Mouse (Mus musculus): Measurements from ENCODE around the gene 4933406M09Rik.

The 4933406M09Rik gene

DNA sequence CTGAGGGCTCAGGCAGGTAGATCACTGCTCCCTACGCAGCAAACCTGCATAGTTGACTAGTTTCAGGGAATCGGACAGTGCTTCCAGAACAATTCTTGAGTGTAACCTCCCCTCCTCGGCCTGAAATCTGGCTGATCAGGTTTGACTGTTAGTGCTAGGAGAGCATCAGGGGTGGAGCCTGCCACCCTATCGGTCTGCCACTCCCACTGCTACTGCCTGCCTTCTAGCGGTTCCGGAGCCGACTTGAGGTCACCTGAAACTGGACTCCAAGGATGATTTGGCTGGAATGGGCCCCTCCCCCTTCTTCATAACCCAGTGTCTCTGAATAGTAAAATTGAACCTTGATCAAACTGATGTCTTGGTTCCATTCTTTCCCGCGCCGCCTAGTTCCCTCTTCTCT lies 47.3 kb downstream of the 4933406M09Rik start:
- DNase-seq (ENCODE audit: low spot score in 2 of 2), result peak in 1 of 2 experiments; percentile 34

DNA sequence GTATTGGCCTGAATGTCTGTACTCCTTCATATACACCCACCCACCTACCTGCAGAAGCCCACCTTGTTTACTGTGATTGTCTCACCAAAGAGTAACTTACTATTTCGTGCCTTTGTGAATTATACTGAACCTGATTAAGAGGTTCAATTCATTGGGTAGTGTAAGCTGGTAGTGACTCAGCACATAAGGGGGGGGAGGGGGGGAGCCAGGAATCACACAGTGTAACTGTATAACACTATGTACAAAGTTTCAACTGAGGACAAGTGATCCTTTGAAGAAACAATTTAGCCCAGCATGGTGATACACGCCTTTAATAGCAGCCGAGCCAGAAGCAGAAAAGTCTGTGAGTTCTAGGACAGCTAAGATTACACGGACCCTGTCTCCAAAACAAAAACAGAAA lies 47.7 kb downstream of the 4933406M09Rik start:
- DNase-seq (ENCODE audit: low spot score in 2 of 2), result no peak

DNA sequence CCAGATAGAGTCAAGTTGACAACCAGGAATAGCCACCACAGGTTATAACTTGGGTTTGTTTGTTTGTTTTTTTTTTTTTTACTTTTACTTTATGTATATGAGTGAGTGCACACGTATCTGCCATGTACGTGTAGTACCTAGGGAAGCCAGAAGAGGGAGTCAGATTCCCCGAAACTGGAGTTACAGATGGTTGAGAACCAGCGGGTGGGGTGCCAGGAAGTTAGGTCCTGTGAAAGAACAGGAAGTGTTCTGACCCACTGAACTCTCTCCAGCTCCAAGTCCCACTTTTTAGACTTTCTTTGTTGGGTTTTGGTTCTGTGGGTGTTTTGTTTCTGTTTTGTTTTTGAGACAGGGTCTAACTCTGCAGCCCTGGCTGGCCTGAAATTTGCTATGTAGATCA lies 49.7 kb downstream of the 4933406M09Rik start:
- no peak for DNase-seq (ENCODE audit: low spot score in 2 of 2)

DNA sequence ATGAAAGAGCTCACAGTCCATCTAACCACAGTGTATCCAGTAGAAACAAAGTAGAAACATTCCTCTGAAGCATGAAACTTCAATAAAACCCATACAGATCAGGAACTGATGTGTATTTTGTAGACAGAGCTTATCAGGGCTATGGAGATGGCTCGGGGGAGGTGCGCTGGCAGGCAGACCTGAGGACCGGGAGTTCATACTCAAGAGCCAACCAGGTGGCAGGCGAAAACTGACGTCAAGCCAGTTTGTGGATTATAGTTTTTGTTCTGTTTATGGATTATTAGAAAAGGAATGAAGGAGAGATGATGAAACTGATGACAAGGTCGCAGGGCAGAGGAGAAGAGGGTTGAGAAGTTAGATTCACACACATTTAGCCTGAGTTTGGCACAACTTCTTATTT lies 54.7 kb downstream of the 4933406M09Rik start:
- no peak for DNase-seq (ENCODE audit: low spot score in 2 of 2)

Measured in urinary bladder, postnatal 36 days (tissue).